Mouse (Mus musculus) E14TG2a.4 (cell line): ENCODE results near the gene Tcf7l2.

Source experiments
- H3K27me3 ChIP-seq: 2 replicates; pipeline ENCODE4 v1.6.1; 2014; ENCODE audit warnings: low read length, control low read depth; ENCODE audit not compliant: insufficient read depth
- H3K36me3 ChIP-seq: 2 replicates; pipeline ENCODE4 v1.6.1; 2014; ENCODE audit warnings: low read length, control low read depth; ENCODE audit not compliant: insufficient read depth
- H3K4me1 ChIP-seq: replicated peaks from 2 replicates; pipeline ENCODE4 v1.6.1; 2014; ENCODE audit warnings: low read depth, low read length, control low read depth
- H3K4me3 ChIP-seq: replicated peaks from 2 replicates; pipeline ENCODE4 v1.5.1; 2014; ENCODE audit warnings: mild to moderate bottlenecking, low read length
- H3K9me3 ChIP-seq: 2 replicates; pipeline ENCODE4 v1.6.1; 2014; ENCODE audit warnings: low read length, control low read depth
- CTCF ChIP-seq: conservative IDR thresholded peaks from 2 replicates; pipeline ENCODE4 v1.5.1; 2014; ENCODE audit warnings: low read length
- NANOG ChIP-seq: IDR thresholded peaks from 2 replicates; pipeline ENCODE4 v1.6.1; 2014; ENCODE audit warnings: borderline replicate concordance, low read length, mixed read lengths
- POU5F1 ChIP-seq: IDR thresholded peaks from 2 replicates; pipeline ENCODE4 v1.6.1; 2014; ENCODE audit warnings: low read length, borderline replicate concordance

Gene Tcf7l2

DNA sequence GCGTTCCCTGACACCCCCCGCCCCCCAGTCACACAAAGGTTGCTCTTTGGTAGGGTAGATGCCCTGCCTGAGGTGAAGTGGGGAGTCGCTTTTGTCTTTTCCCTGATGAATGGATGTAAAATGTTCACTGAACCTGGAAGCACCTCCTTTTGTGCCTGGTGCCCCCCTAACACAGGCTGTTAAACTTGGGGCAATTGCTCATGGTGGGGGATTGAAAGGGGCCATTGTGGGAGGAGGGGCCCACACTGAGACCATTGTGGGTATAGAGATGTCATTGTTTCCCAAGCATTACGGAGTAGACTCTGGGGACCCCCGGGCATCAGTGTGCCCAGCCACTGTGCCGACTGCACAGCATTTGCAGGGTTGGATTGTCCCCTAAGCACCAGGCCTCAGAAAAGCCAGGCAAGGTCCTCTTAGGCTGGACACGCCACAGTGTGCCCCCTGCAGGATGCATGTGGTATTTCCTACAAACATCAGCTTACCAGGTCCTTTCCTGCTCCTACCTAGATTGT is 135.8 kb downstream of the Tcf7l2 start:
- Histone ChIP-seq H3K4me3 (no peak overlapping the region), H3K4me1 (peaks cover 4% of the 10 kb centered on the region), H3K36me3 (no peaks in the 10 kb centered on the region), H3K9me3 (no peaks in the 10 kb centered on the region), H3K27me3 (no peaks in the 10 kb centered on the region)
- TF ChIP-seq CTCF (peak; percentile 64), POU5F1 (no peak), NANOG (no peak)

DNA sequence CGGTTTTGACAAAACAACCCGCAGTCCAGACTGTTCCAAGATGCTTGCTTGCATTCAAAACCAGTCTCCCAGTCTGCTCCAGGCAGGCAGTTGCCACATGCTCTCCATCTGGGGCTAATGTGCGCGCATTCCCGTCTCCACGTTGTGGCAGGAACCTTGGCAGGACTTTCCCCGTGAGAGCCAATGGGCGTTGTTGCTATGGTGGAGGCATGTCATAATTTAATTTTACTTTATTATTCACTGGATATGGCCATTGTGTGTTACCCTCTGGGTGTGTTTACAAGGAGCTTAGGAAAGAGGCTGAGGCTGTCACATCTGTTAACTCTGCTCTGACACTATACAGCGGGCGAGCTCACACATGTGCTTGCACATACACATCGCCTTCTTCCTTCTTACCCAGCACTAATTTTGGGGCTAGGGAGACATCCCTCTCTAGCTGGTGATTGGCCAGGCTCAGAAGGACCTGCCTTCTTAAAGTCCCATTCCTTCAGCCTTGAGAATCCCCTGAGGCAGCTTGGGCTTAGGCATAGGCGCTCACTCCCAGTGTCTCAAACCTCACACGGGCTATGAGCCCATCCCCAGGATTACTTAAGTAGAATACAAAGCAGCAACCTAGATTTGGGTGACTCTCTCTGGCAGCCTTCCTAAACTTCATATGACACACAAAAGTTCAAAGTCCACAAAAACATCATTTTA is 139.2 kb downstream of the Tcf7l2 start:
- Histone ChIP-seq H3K27me3 (no peaks in the 10 kb centered on the region), H3K4me1 (peaks cover 4% of the 10 kb centered on the region), H3K9me3 (no peaks in the 10 kb centered on the region), H3K4me3 (no peak overlapping the region), H3K36me3 (no peaks in the 10 kb centered on the region)
- TF ChIP-seq NANOG (no peak), POU5F1 (no peak), CTCF (no peak)

DNA sequence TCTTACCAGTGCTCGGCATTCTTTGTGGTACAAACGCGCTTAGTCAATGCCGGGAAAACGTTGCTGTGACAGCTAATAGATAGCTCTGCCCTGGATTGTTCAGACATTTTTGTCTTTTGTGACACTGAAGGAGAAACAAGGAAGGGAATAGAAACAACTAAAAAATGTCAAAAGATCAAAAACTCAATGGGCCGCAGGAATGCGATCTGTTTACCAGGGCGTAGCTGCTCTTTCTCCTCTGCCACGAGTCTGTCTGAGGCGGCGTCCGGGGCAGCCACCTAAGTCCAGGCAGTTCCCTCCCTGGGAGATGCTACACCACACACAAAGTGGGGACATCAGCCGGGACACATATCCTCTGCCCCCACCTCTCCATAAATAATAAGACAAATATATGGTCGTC is 144.9 kb downstream of the Tcf7l2 start:
- no peaks in the 10 kb centered on the region for H3K4me1 ChIP-seq

DNA sequence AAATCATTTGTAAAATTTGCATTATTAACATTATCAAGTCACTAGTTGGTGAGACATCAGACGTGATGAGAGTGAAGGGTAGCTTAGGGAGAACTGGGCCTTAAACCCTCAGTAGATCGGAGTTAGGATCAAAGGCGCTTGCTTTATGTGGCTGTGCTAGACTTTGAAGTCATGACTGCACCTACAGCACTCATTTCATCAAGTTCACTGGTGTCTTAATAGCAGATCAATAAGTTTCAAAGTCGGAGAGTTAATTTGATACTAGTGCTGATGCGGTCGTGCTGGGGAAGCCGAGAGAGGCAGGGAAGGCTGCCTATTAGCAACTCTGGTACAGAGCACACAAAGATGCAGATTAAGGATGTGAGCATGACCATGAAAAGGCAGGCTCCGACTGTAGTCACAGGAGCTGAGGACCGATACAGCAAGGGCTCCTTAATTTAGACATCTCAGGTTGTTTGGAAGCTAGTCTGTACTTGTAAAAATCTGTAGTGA is 150.1 kb downstream of the Tcf7l2 start:
- Histone ChIP-seq H3K9me3 (peaks cover 4% of the 10 kb centered on the region; the same call in 1 of the 2 replicates), H3K36me3 (no peaks in the 10 kb centered on the region), H3K4me3 (no peak overlapping the region), H3K27me3 (peaks cover 18% of the 10 kb centered on the region), H3K4me1 (peaks cover 17% of the 10 kb centered on the region)
- TF ChIP-seq NANOG (no peak), POU5F1 (no peak), CTCF (no peak)

More for the DNA sequence above, 144.9 kb downstream of the Tcf7l2 start:
- Histone ChIP-seq H3K27me3 (no peaks in the 10 kb centered on the region), H3K9me3 (peaks cover 4% of the 10 kb centered on the region; the same call in 1 of the 2 replicates), H3K36me3 (no peaks in the 10 kb centered on the region), H3K4me3 (no peak overlapping the region)
- TF ChIP-seq NANOG: no peak
- TF ChIP-seq POU5F1: no peak
- no peak for TF ChIP-seq CTCF

DNA sequence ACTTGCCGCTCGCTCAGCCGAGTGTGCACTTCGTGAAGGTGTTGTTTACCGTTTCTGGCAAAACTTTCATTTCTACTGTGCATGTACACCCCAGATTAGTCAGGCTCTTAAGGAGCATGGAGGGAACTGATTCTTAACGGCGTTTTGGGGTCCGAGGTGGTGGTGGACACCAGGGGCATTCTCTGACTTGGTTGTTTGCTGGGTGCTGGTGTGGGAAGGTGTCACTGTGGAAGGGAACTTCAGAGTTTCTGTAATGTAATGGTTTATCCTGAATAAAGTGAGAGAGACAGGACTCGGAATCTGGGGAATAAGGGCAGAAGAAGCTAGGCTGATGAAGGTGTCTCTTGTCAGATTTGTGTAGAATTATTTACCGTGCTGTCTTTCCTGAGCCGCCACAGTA is 151.9 kb downstream of the Tcf7l2 start:
- TF ChIP-seq POU5F1 (no peak), NANOG (no peak), CTCF (no peak)
- no peak overlapping the region for H3K4me3 ChIP-seq
- no peaks in the 10 kb centered on the region for H3K36me3 ChIP-seq
- peaks cover 4% of the 10 kb centered on the region; the same call in 1 of the 2 replicates for H3K9me3 ChIP-seq
- H3K4me1 ChIP-seq: peaks cover 26% of the 10 kb centered on the region
- H3K27me3 ChIP-seq: peaks cover 30% of the 10 kb centered on the region

DNA sequence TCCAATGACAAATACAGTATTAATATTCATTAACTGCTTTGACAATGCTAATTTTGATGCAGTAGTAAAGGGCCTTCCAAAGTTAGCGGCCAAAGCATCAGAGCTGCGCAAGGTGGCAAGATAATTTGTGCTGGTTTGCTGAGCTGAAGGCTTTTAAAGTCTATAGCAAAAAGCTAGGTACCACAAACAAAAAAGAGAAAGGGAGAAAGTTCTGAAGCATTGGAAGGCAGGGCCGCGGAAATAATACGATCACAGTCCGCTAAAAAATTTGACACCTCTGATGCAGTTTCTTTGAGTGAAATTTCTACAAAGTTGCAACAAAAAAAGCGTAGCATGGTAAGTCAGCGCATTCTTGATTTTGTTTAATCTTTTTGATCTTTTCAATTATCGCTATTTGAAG is 152.8 kb downstream of the Tcf7l2 start:
- Histone ChIP-seq H3K4me1 (peaks cover 26% of the 10 kb centered on the region), H3K9me3 (peaks cover under 1% of the 10 kb centered on the region; the same call in 1 of the 2 replicates), H3K27me3 (peaks cover 31% of the 10 kb centered on the region), H3K4me3 (no peak overlapping the region), H3K36me3 (no peaks in the 10 kb centered on the region)
- TF ChIP-seq POU5F1: no peak
- no peak for TF ChIP-seq CTCF
- no peak for TF ChIP-seq NANOG

DNA sequence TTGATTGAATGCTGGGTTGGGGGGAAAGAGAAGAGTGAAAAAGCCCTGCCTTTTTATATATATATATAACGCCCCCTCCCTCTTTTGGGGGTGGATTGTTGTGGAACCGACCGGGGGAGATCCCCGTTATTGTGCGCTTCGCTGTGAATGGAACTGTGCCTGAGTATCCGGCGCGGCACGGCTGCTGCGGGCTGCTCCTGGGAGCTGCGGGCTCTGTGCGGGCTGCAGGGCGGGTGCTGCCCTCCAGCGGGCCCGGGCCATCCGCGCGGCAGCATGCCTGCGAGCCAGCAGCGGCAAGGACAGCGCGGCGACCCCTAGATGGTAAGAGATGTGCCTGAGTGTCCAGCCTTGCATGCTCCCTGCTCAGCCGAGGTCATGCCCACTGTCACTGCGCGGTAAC is 153.7 kb downstream of the Tcf7l2 start:
- no peaks in the 10 kb centered on the region for H3K9me3 ChIP-seq
- H3K4me3 ChIP-seq: peak overlapping the region; percentile 65
- H3K27me3 ChIP-seq: peaks cover 31% of the 10 kb centered on the region
- no peak for TF ChIP-seq POU5F1
- H3K4me1 ChIP-seq: peaks cover 26% of the 10 kb centered on the region
- no peaks in the 10 kb centered on the region for H3K36me3 ChIP-seq

DNA sequence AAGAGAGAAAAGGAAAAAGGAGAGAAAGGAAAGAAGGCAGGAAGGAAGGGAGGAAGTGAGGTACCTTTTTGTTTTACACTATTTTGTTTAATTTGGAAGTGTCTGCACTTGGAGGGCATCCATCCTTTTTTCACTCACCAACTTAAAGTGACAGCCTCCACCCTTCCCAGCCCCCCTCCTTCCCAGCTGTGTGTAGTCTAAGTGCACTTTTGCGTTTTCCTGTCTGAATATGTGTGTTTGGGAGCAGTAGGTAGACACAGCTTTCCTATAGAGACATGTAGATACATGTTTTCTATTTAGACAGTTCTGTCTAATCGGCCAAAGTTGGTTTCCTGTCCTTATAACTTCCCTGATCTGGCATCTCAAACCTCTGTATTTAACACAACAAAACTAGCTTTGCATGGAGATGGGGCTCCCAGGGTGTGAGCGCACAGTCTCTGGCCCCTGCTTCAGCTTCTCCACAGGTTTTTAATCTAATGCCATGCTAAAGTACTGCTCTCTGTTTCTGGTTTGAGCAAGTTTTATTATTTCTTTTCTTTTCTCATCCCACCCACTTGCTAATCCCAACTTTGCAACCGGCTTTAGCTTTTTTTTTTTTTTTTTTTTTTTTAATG is 154.3 kb downstream of the Tcf7l2 start:
- Histone ChIP-seq H3K27me3 (peaks cover 31% of the 10 kb centered on the region), H3K4me1 (peaks cover 26% of the 10 kb centered on the region), H3K9me3 (no peaks in the 10 kb centered on the region), H3K4me3 (peak overlapping the region; percentile 65; the same call in 1 of the 2 replicates), H3K36me3 (no peaks in the 10 kb centered on the region)
- TF ChIP-seq NANOG (0 out of 2 replicates have a peak, but pooled peaks have one; percentile 14), CTCF (no peak), POU5F1 (no peak)
